Mouse (Mus musculus) ES-Bruce4 (cell line): ENCODE measurements at regions not wholly inside any gene's neighbourhood (a gene's known extent, or its start where the extent isn't known, plus 50 kb on each side); places are given as distances from the start of the nearest gene placed in this dataset.

Source experiments
- CTCF ChIP-seq: IDR thresholded peaks from one replicate; pipeline ENCODE4 v1.8.1; 2011; ENCODE audit warnings: low read depth, low read length
- EP300 ChIP-seq: IDR thresholded peaks from 2 replicates; pipeline ENCODE4 v1.6.1; 2011; ENCODE audit warnings: low read depth, low read length; ENCODE audit not compliant: insufficient read depth
- POLR2A ChIP-seq: IDR thresholded peaks from one replicate; pipeline ENCODE4 v1.8.1; 2011; ENCODE audit warnings: low read length; ENCODE audit not compliant: insufficient read depth

GRCm38 (mm10) chr2:117660217-117660924, 317.6 kb upstream of the Rasgrp1 start:
- TF ChIP-seq CTCF = no peak
- TF ChIP-seq POLR2A = no peak
- no peak for TF ChIP-seq EP300
